Mouse (Mus musculus): ENCODE data around the gene Ivns1abp.
"Not testable (repeated sequence)": the region's sequence is repeated elsewhere in the genome, so short reads cannot be mapped to it uniquely, and the experiment has no call there.

Ivns1abp gene

GRCm38 (mm10) chr1:151342311-151342710 lies 2.0 kb upstream of the Ivns1abp start:
- no peak for DNase-seq (ENCODE audit: low read depth)

GRCm38 (mm10) chr1:151342968-151343367 lies 1.3 kb upstream of the Ivns1abp start:
- no peak for DNase-seq (ENCODE audit: low read depth)

- DNase-seq (ENCODE audit: low read depth), result no peak
Measured at GRCm38 (mm10) chr1:151343571-151344282, 550 bp upstream of the Ivns1abp start.

- DNase-seq (ENCODE audit: low read depth), result peak; percentile 50
Measured at GRCm38 (mm10) chr1:151345109-151345862, 1.0 kb downstream of the Ivns1abp start.

- no peak for DNase-seq (ENCODE audit: low read depth)
Measured at GRCm38 (mm10) chr1:151345863-151346195, 1.6 kb downstream of the Ivns1abp start.

- no peak for DNase-seq (ENCODE audit: low read depth)
Measured at GRCm38 (mm10) chr1:151346681-151347127, 2.4 kb downstream of the Ivns1abp start.

GRCm38 (mm10) chr1:151348293-151348692 lies 4.0 kb downstream of the Ivns1abp start:
- not testable (repeated sequence) for DNase-seq (ENCODE audit: low read depth)

GRCm38 (mm10) chr1:151352911-151353310 lies 8.6 kb downstream of the Ivns1abp start:
- no peak for DNase-seq (ENCODE audit: low read depth)

GRCm38 (mm10) chr1:151355994-151356393 lies 11.7 kb downstream of the Ivns1abp start:
- no peak for DNase-seq (ENCODE audit: low read depth)

- no peak for DNase-seq (ENCODE audit: low read depth)
Measured at GRCm38 (mm10) chr1:151359374-151359773, 15.1 kb downstream of the Ivns1abp start.

- DNase-seq (ENCODE audit: low read depth), result no peak
Measured at GRCm38 (mm10) chr1:151366944-151367605, 22.8 kb downstream of the Ivns1abp start.

- DNase-seq (ENCODE audit: low read depth), result no peak
Measured at GRCm38 (mm10) chr1:151367721-151368324, 23.5 kb downstream of the Ivns1abp start.

GRCm38 (mm10) chr1:151368444-151368843 lies 24.2 kb downstream of the Ivns1abp start:
- DNase-seq (ENCODE audit: low read depth), result no peak

GRCm38 (mm10) chr1:151370573-151370972 lies 26.3 kb downstream of the Ivns1abp start:
- no peak for DNase-seq (ENCODE audit: low read depth)

- no peak for DNase-seq (ENCODE audit: low read depth)
Measured at GRCm38 (mm10) chr1:151371543-151371942, 27.3 kb downstream of the Ivns1abp start.

GRCm38 (mm10) chr1:151372823-151373222 lies 28.5 kb downstream of the Ivns1abp start:
- no peak for DNase-seq (ENCODE audit: low read depth)

- no peak for DNase-seq (ENCODE audit: low read depth)
Measured at GRCm38 (mm10) chr1:151377353-151377752, 33.1 kb downstream of the Ivns1abp start.

- DNase-seq (ENCODE audit: low read depth), result peak; percentile 17
Measured at GRCm38 (mm10) chr1:151390029-151390428, 45.8 kb downstream of the Ivns1abp start.

- DNase-seq (ENCODE audit: low read depth), result no peak
Measured at GRCm38 (mm10) chr1:151409827-151410226, 65.5 kb downstream of the Ivns1abp start.
